8 mouse cellular contexts compared by ENCODE assay signal in genomic region chr11:101229361-101229900, GRCm38 (mm10). TPM values are rescaled to one million over a fixed set of nuclear protein-coding genes. Genes with fewer than 3 reads are reported as not detected.
DNase-seq lines count a peak whose midpoint lies in the region; ATAC-seq and TF ChIP-seq lines count a peak whose summit lies in the region.

No protein-coding gene starts in this region.

- H3K9ac ChIP-seq in heart, embryonic 14.5 days (ENCODE audit: low read length) = no peak overlapping the region; the same call in 1 of the 2 replicates
- no peak overlapping the region for H3K9ac ChIP-seq in lung, postnatal 0 days (replicated peaks; ENCODE audit: low read depth)
- H3K9ac ChIP-seq in forebrain, embryonic 11.5 days (ENCODE audit: low read length) = no peak overlapping the region

- H3K4me2 ChIP-seq in heart, embryonic 14.5 days (ENCODE audit: low read length) = no peak overlapping the region
- H3K4me2 ChIP-seq in lung, postnatal 0 days (replicated peaks; ENCODE audit: low read depth, low read length) = peak overlapping the region; percentile 34
- no peak overlapping the region for H3K4me2 ChIP-seq in forebrain, embryonic 11.5 days (ENCODE audit: low read depth, low read length, severe bottlenecking)

- DNase-seq in lung, adult 18-20 months = peak; percentile 52 to 62
- no peak for DNase-seq in lung, adult 2 months
- DNase-seq in lung, postnatal 0 days (ENCODE audit: low spot score) = no peak
- DNase-seq in embryo, embryonic 9.5 days (ENCODE audit: extremely low spot score) = no peak
- no peak for DNase-seq in forebrain, embryonic 11.5 days (ENCODE audit: low spot score)
- no peak for DNase-seq in yolk sac, embryonic 10.5 days (ENCODE audit: low spot score)

- no peaks in the 10 kb centered on the region for H3K9me3 ChIP-seq in heart, embryonic 14.5 days (ENCODE audit: control insufficient read depth, low read length)
- no peaks in the 10 kb centered on the region for H3K9me3 ChIP-seq in lung, postnatal 0 days (ENCODE audit: low read length)
- no peaks in the 10 kb centered on the region for H3K9me3 ChIP-seq in forebrain, embryonic 11.5 days (ENCODE audit: control insufficient read depth, low read length)

- ATAC-seq in heart, embryonic 14.5 days (ENCODE audit: insufficient number of reproducible peaks, insufficient read depth, low FRiP score, low read depth) = no peak
- no peak for ATAC-seq in lung, postnatal 0 days
- ATAC-seq in forebrain, embryonic 11.5 days (replicated peaks; ENCODE audit: low FRiP score) = no peak

- TF ChIP-seq CTCF in lung, adult 2 months (IDR thresholded peaks at IDR 0.05; ENCODE audit: insufficient read depth, low read length) = no peak
- no peak for TF ChIP-seq CTCF in cortical plate, adult 2 months (IDR thresholded peaks at IDR 0.05; ENCODE audit: extremely low read depth, insufficient read depth, low read length)
- TF ChIP-seq CTCF in lung, postnatal 0 days (IDR thresholded peaks at IDR 0.05) = no peak

- peak overlapping the region; percentile 76 for H3K27ac ChIP-seq in cortical plate, adult 2 months (ENCODE audit: insufficient read depth, low read length)
- H3K27ac ChIP-seq in heart, embryonic 14.5 days (replicated peaks in 1 of 2; ENCODE audit: control insufficient read depth in 1 of 2, insufficient read depth in 1 of 2, low read depth in 2 of 2, low read length in 2 of 2) = peak overlapping the region; percentile 89 to 94; a peak in 3 of 4 replicates
- peak overlapping the region; percentile 93 for H3K27ac ChIP-seq in lung, postnatal 0 days (ENCODE audit: low read length)
- no peak overlapping the region for H3K27ac ChIP-seq in forebrain, embryonic 11.5 days (ENCODE audit: low read depth, low read length)

- H3K36me3 ChIP-seq in heart, embryonic 14.5 days (ENCODE audit: control insufficient read depth, insufficient read depth, low read length) = no peaks in the 10 kb centered on the region
- H3K36me3 ChIP-seq in lung, postnatal 0 days (ENCODE audit: insufficient read depth, low read length) = no peaks in the 10 kb centered on the region
- no peaks in the 10 kb centered on the region for H3K36me3 ChIP-seq in forebrain, embryonic 11.5 days (ENCODE audit: control insufficient read depth, insufficient read depth, low read length)

- peaks cover 7% of the 10 kb centered on the region for H3K4me1 ChIP-seq in lung, adult 2 months (ENCODE audit: control insufficient read depth, insufficient read depth, low read length)
- peaks cover 2% of the 10 kb centered on the region; the same call in 1 of the 2 replicates for H3K4me1 ChIP-seq in cortical plate, adult 2 months (ENCODE audit: control insufficient read depth, insufficient read depth, low read length)
- peaks cover 12 to 26% of the 10 kb centered on the region in 2 experiments for H3K4me1 ChIP-seq in heart, embryonic 14.5 days (ENCODE audit: control insufficient read depth in 2 of 2, insufficient read depth in 2 of 2, low read length in 2 of 2)
- H3K4me1 ChIP-seq in lung, postnatal 0 days (ENCODE audit: insufficient read depth, low read depth, low read length) = peaks cover 10% of the 10 kb centered on the region; the same call in 1 of the 2 replicates
- H3K4me1 ChIP-seq in forebrain, embryonic 11.5 days (replicated peaks; ENCODE audit: control insufficient read depth, insufficient read depth, low read length) = peaks cover 2% of the 10 kb centered on the region; the same call in 1 of the 2 replicates

- 22% methylated on average over 8 of the region's 8 CpGs for WGBS in lung, adult 2 months
- 23% methylated on average over 8 of the region's 8 CpGs for WGBS in heart, embryonic 14.5 days
- WGBS in lung, postnatal 0 days = 20% methylated on average over 8 of the region's 8 CpGs
- 21% methylated on average over 8 of the region's 8 CpGs for WGBS in forebrain, embryonic 11.5 days

- no peak for TF ChIP-seq POLR2A in lung, adult 2 months (IDR thresholded peaks at IDR 0.05; ENCODE audit: borderline replicate concordance, extremely low read depth, low read depth, low read length)
- TF ChIP-seq POLR2A in cortical plate, adult 2 months (IDR thresholded peaks at IDR 0.05; ENCODE audit: extremely low read depth, insufficient read depth, low read length) = no peak

- H3K27me3 ChIP-seq in heart, embryonic 14.5 days (ENCODE audit: control insufficient read depth, insufficient read depth, low read length) = no peaks in the 10 kb centered on the region
- no peaks in the 10 kb centered on the region for H3K27me3 ChIP-seq in lung, postnatal 0 days (replicated peaks; ENCODE audit: insufficient read depth, low read length)
- no peaks in the 10 kb centered on the region for H3K27me3 ChIP-seq in forebrain, embryonic 11.5 days (ENCODE audit: control insufficient read depth, insufficient read depth, low read length)

- no peak for TF ChIP-seq EP300 in lung, postnatal 0 days (IDR thresholded peaks at IDR 0.05)

- H3K4me3 ChIP-seq in lung, adult 2 months (replicated peaks; ENCODE audit: extremely low read depth, low read depth, low read length) = no peak overlapping the region
- no peak overlapping the region for H3K4me3 ChIP-seq in cortical plate, adult 2 months (ENCODE audit: insufficient read depth, low read length)
- H3K4me3 ChIP-seq in heart, embryonic 14.5 days (ENCODE audit: control insufficient read depth in 1 of 2, insufficient read depth in 1 of 2, low read depth in 1 of 2, low read length in 2 of 2) = no peak overlapping the region
- H3K4me3 ChIP-seq in lung, postnatal 0 days (ENCODE audit: low read depth, low read length) = no peak overlapping the region
- H3K4me3 ChIP-seq in forebrain, embryonic 11.5 days (ENCODE audit: low read depth, low read length) = no peak overlapping the region

RNA-seq across cellular contexts. Expression of gene Ezh1, which starts 3.2 kb away (rescaled TPM):
- polyA plus RNA-seq in lung, adult 2 months (2012; rRNA removed) = 38.9 and 50.1 TPM in 2 replicates
- 51.9 and 53.2 TPM in 2 replicates for polyA plus RNA-seq in cortical plate, adult 2 months (2012; rRNA removed)
- polyA plus RNA-seq in heart, embryonic 14.5 days (2014; fragmentation: Nextera tagmentation; extraction: Ambion mirVana) = 13.6 and 16.6 TPM in 2 replicates
- 17.1 and 17.4 TPM in 2 replicates for polyA plus RNA-seq in lung, postnatal 0 days (2015; fragmentation: Nextera tagmentation; extraction: Ambion mirVana)
- polyA plus RNA-seq in forebrain, embryonic 11.5 days (2014; fragmentation: Nextera tagmentation; extraction: Ambion mirVana) = 10.5 and 12.8 TPM in 2 replicates

RNA-seq across cellular contexts. Expression of gene Ramp2, which starts 16.4 kb away (rescaled TPM):
- 710 and 828 TPM in 2 replicates for polyA plus RNA-seq in lung, adult 2 months (2012; rRNA removed)
- 65.8 and 69.6 TPM in 2 replicates for polyA plus RNA-seq in cortical plate, adult 2 months (2012; rRNA removed)
- 272 and 281 TPM in 2 replicates for polyA plus RNA-seq in heart, embryonic 14.5 days (2014; fragmentation: Nextera tagmentation; extraction: Ambion mirVana)
- polyA plus RNA-seq in lung, postnatal 0 days (2015; fragmentation: Nextera tagmentation; extraction: Ambion mirVana) = 759 and 834 TPM in 2 replicates
- 59.4 and 64.3 TPM in 2 replicates for polyA plus RNA-seq in forebrain, embryonic 11.5 days (2014; fragmentation: Nextera tagmentation; extraction: Ambion mirVana)

RNA-seq across cellular contexts. Expression of gene Vps25, which starts 24.1 kb away (rescaled TPM):
- polyA plus RNA-seq in lung, adult 2 months (2012; rRNA removed) = 82.9 and 97.4 TPM in 2 replicates
- polyA plus RNA-seq in cortical plate, adult 2 months (2012; rRNA removed) = 55.6 and 58.8 TPM in 2 replicates
- polyA plus RNA-seq in heart, embryonic 14.5 days (2014; fragmentation: Nextera tagmentation; extraction: Ambion mirVana) = 111 and 123 TPM in 2 replicates
- polyA plus RNA-seq in lung, postnatal 0 days (2015; fragmentation: Nextera tagmentation; extraction: Ambion mirVana) = 121 and 133 TPM in 2 replicates
- polyA plus RNA-seq in forebrain, embryonic 11.5 days (2014; fragmentation: Nextera tagmentation; extraction: Ambion mirVana) = 119 TPM in 2 replicates

RNA-seq across cellular contexts. Expression of gene Wnk4, which starts 30.9 kb away (rescaled TPM):
- 6.5 and 10.4 TPM in 2 replicates for polyA plus RNA-seq in lung, adult 2 months (2012; rRNA removed)
- 2.5 and 3.3 TPM in 2 replicates for polyA plus RNA-seq in cortical plate, adult 2 months (2012; rRNA removed)
- 5.8 and 9.5 TPM in 2 replicates for polyA plus RNA-seq in heart, embryonic 14.5 days (2014; fragmentation: Nextera tagmentation; extraction: Ambion mirVana)
- 10.6 and 14.6 TPM in 2 replicates for polyA plus RNA-seq in lung, postnatal 0 days (2015; fragmentation: Nextera tagmentation; extraction: Ambion mirVana)
- polyA plus RNA-seq in forebrain, embryonic 11.5 days (2014; fragmentation: Nextera tagmentation; extraction: Ambion mirVana) = 5.3 and 7.6 TPM in 2 replicates

RNA-seq across cellular contexts. Expression of gene Cntd1, which starts 49.4 kb away (rescaled TPM):
- 0.22 and 0.59 TPM in 2 replicates for polyA plus RNA-seq in lung, adult 2 months (2012; rRNA removed)
- polyA plus RNA-seq in cortical plate, adult 2 months (2012; rRNA removed) = 0.56 and 0.70 TPM in 2 replicates
- polyA plus RNA-seq in heart, embryonic 14.5 days (2014; fragmentation: Nextera tagmentation; extraction: Ambion mirVana) = 0.51 and 1.1 TPM in 2 replicates
- polyA plus RNA-seq in lung, postnatal 0 days (2015; fragmentation: Nextera tagmentation; extraction: Ambion mirVana) = 1.1 TPM in 2 replicates
- polyA plus RNA-seq in forebrain, embryonic 11.5 days (2014; fragmentation: Nextera tagmentation; extraction: Ambion mirVana) = 1.3 and 2.0 TPM in 2 replicates

Comparison
In these comparisons a context has a peak if more than half of its experiments do, and no peak if none do; other contexts are left out.
1. DNase-seq: peak in lung, adult 18-20 months (2 of 2); none in lung, adult 2 months (single experiment), lung, postnatal 0 days (single experiment), embryo, embryonic 9.5 days (single experiment), forebrain, embryonic 11.5 days (single experiment) and yolk sac, embryonic 10.5 days (single experiment).